ENCODE assay signal across 8 mouse cellular contexts in the genomic region with DNA sequence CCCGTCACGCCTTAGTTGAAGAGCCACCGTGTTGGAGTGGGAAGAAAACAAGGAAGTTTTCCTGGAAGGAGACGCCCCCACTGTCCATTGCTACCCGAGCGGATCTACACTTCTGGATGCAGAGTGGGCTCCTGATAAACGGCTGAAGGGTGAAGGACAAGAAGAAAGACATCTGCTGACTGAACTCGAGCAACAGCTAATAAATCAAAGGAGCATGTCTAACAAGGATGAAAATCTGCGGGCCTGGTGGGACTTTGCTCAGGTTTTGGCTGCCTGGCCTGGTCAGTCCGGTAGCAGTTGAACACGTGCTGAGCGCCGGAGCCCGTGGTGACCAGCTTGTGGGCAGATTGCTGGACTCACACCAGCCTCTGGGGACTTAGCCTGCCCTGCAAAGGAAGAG. TPM values are rescaled to one million over a fixed set of nuclear protein-coding genes. Genes with fewer than 3 reads are reported as not detected.
DNase-seq lines count a peak whose midpoint lies in the region; ATAC-seq and TF ChIP-seq lines count a peak whose summit lies in the region.

No protein-coding gene starts in this region.

- H3K4me2 ChIP-seq in heart, embryonic 12.5 days: peak overlapping the region; percentile 56
- peak overlapping the region; percentile 59 for H3K4me2 ChIP-seq in intestine, postnatal 0 days (replicated peaks; ENCODE audit: low read depth)
- H3K4me2 ChIP-seq in midbrain, embryonic 12.5 days (replicated peaks): peak overlapping the region; percentile 44

- no peak for ATAC-seq in heart, embryonic 12.5 days (ENCODE audit: insufficient number of reproducible peaks, low FRiP score)
- ATAC-seq in intestine, postnatal 0 days: no peak
- no peak for ATAC-seq in midbrain, embryonic 12.5 days (ENCODE audit: low FRiP score, low read depth)

- H3K4me1 ChIP-seq in heart, embryonic 12.5 days (replicated peaks): peaks cover 19% of the 10 kb centered on the region
- H3K4me1 ChIP-seq in intestine, postnatal 0 days (replicated peaks; ENCODE audit: control insufficient read depth, insufficient read depth, low read length): no peaks in the 10 kb centered on the region
- H3K4me1 ChIP-seq in midbrain, embryonic 12.5 days: peaks cover 5% of the 10 kb centered on the region

- no peak overlapping the region; the same call in 1 of the 2 replicates for H3K4me3 ChIP-seq in heart, embryonic 12.5 days
- H3K4me3 ChIP-seq in intestine, postnatal 0 days (ENCODE audit: low read depth, low read length): no peak overlapping the region
- H3K4me3 ChIP-seq in midbrain, embryonic 12.5 days: no peak overlapping the region

- TF ChIP-seq CTCF in intestine, postnatal 0 days (IDR thresholded peaks at IDR 0.05; ENCODE audit: low read depth): no peak

- WGBS in heart, embryonic 12.5 days: 56% methylated on average over 14 of the region's 14 CpGs
- 36% methylated on average over 14 of the region's 14 CpGs for WGBS in intestine, postnatal 0 days
- WGBS in midbrain, embryonic 12.5 days: 69% methylated on average over 14 of the region's 14 CpGs

- H3K27me3 ChIP-seq in heart, embryonic 12.5 days (replicated peaks): no peaks in the 10 kb centered on the region
- H3K27me3 ChIP-seq in intestine, postnatal 0 days (replicated peaks; ENCODE audit: control insufficient read depth, insufficient read depth, low read length): no peaks in the 10 kb centered on the region
- no peaks in the 10 kb centered on the region; the same call in 1 of the 2 replicates for H3K27me3 ChIP-seq in midbrain, embryonic 12.5 days

- H3K27ac ChIP-seq in heart, embryonic 12.5 days (ENCODE audit: poor library complexity, severe bottlenecking): no peak overlapping the region
- H3K27ac ChIP-seq in intestine, postnatal 0 days (ENCODE audit: low read depth, low read length): no peak overlapping the region; the same call in 1 of the 2 replicates
- H3K27ac ChIP-seq in midbrain, embryonic 12.5 days (replicated peaks): no peak overlapping the region

- no peak overlapping the region for H3K9ac ChIP-seq in heart, embryonic 12.5 days
- no peak overlapping the region for H3K9ac ChIP-seq in intestine, postnatal 0 days (ENCODE audit: low read depth, low read length)
- no peak overlapping the region for H3K9ac ChIP-seq in midbrain, embryonic 12.5 days (replicated peaks)

- DNase-seq in heart, adult 9 months (ENCODE audit: low spot score in 2 of 2): no peak
- DNase-seq in adrenal gland, postnatal 36 days: peak; percentile 19 to 45
- DNase-seq in ovary, adult 18-20 months (ENCODE audit: low spot score): no peak
- DNase-seq in left cerebral cortex, postnatal 36 days (ENCODE audit: low spot score in 2 of 2): no peak
- no peak for DNase-seq in cerebellum, postnatal 25 days

- intact Hi-C loops in left cerebral cortex, postnatal 36 days (cut with DNase I): no loop called here

- no peaks in the 10 kb centered on the region for H3K9me3 ChIP-seq in heart, embryonic 12.5 days (replicated peaks)
- no peaks in the 10 kb centered on the region for H3K9me3 ChIP-seq in intestine, postnatal 0 days (ENCODE audit: control insufficient read depth)
- no peaks in the 10 kb centered on the region for H3K9me3 ChIP-seq in midbrain, embryonic 12.5 days

- H3K36me3 ChIP-seq in heart, embryonic 12.5 days: no peaks in the 10 kb centered on the region
- no peaks in the 10 kb centered on the region for H3K36me3 ChIP-seq in intestine, postnatal 0 days (ENCODE audit: control insufficient read depth, insufficient read depth)
- no peaks in the 10 kb centered on the region for H3K36me3 ChIP-seq in midbrain, embryonic 12.5 days

RNA-seq across cellular contexts. Expression of a gene that starts 0.6 kb away (rescaled TPM):
- polyA plus RNA-seq in heart, embryonic 12.5 days (2016; fragmentation: Nextera tagmentation; extraction: Ambion mirVana): 1.2 and 1.7 TPM in 2 replicates
- total RNA-seq in adrenal gland, postnatal 36 days (2021): 1 to 10 TPM; 3.7 to 8.5 TPM
- polyA plus RNA-seq in intestine, postnatal 0 days (2015; fragmentation: Nextera tagmentation; extraction: Ambion mirVana): 23.8 and 26.9 TPM in 2 replicates
- polyA plus RNA-seq in midbrain, embryonic 12.5 days (2016; fragmentation: Nextera tagmentation; extraction: Ambion mirVana): 1.4 and 1.8 TPM in 2 replicates
- 1 to 10 TPM; 6.3 to 7.3 TPM for total RNA-seq in left cerebral cortex, postnatal 36 days (2021)

RNA-seq across cellular contexts. Expression of a gene that starts 29.1 kb away (rescaled TPM):
- polyA plus RNA-seq in heart, embryonic 12.5 days (2016; fragmentation: Nextera tagmentation; extraction: Ambion mirVana): not detected in 2 replicates
- total RNA-seq in adrenal gland, postnatal 36 days (2021): not detected
- polyA plus RNA-seq in intestine, postnatal 0 days (2015; fragmentation: Nextera tagmentation; extraction: Ambion mirVana): 7.0 and 8.2 TPM in 2 replicates
- not detected in 2 replicates for polyA plus RNA-seq in midbrain, embryonic 12.5 days (2016; fragmentation: Nextera tagmentation; extraction: Ambion mirVana)
- not detected for total RNA-seq in left cerebral cortex, postnatal 36 days (2021)

RNA-seq across cellular contexts. Expression of a gene that starts 32.5 kb away (rescaled TPM):
- 2.1 and 2.2 TPM in 2 replicates for polyA plus RNA-seq in heart, embryonic 12.5 days (2016; fragmentation: Nextera tagmentation; extraction: Ambion mirVana)
- 1 to 10 TPM in 1 of 2 experiments, under 1 TPM in 1; 0.99 to 1.9 TPM for total RNA-seq in adrenal gland, postnatal 36 days (2021)
- polyA plus RNA-seq in intestine, postnatal 0 days (2015; fragmentation: Nextera tagmentation; extraction: Ambion mirVana): 2.5 and 3.2 TPM in 2 replicates
- polyA plus RNA-seq in midbrain, embryonic 12.5 days (2016; fragmentation: Nextera tagmentation; extraction: Ambion mirVana): 0.43 and 0.58 TPM in 2 replicates
- total RNA-seq in left cerebral cortex, postnatal 36 days (2021): 1 to 10 TPM; 1.5 to 1.6 TPM

Comparison
In these comparisons a context has a peak if more than half of its experiments do, and no peak if none do; other contexts are left out.
1. DNase-seq: peak in adrenal gland, postnatal 36 days (2 of 2); none in heart, adult 9 months (0 of 2), ovary, adult 18-20 months (single experiment), left cerebral cortex, postnatal 36 days (0 of 2) and cerebellum, postnatal 25 days (0 of 2).
2. Peak in every context shown above with its lines, with median percentiles within 50 percentile points of each other: H3K4me2 ChIP-seq.